Mouse (Mus musculus): ENCODE measurements at regions not wholly inside any gene's neighbourhood (a gene's known extent, or its start where the extent isn't known, plus 50 kb on each side); places are given as distances from the start of the nearest gene placed in this dataset.

GRCm38 (mm10) chr11:112621385-112622120 lies 160.5 kb upstream of the Sox9 start:
- H3K4me2 ChIP-seq (ENCODE audit: low read depth, low read length, poor library complexity, severe bottlenecking), result peak overlapping the region; percentile 36
- ATAC-seq (ENCODE audit: low FRiP score), result no peak
- TF ChIP-seq CTCF (IDR thresholded peaks at IDR 0.05), result no peak

GRCm38 (mm10) chr11:112649298-112649697 lies 132.7 kb upstream of the Sox9 start:
- H3K4me3 ChIP-seq (ENCODE audit: low read depth, low read length), result no peak overlapping the region

More at GRCm38 (mm10) chr11:112621385-112622120, 160.5 kb upstream of the Sox9 start:
- Histone ChIP-seq H3K36me3 (ENCODE audit: insufficient read depth, low read length) (no peaks in the 10 kb centered on the region), H3K4me3 (ENCODE audit: low read depth, low read length) (no peak overlapping the region), H3K4me1 (ENCODE audit: insufficient read depth, low read length) (no peaks in the 10 kb centered on the region; the same call in 1 of the 2 replicates), H3K9me3 (ENCODE audit: low read length) (no peaks in the 10 kb centered on the region), H3K27me3 (ENCODE audit: insufficient read depth, low read length) (no peaks in the 10 kb centered on the region), H3K27ac (ENCODE audit: low read depth, low read length) (no peak overlapping the region), H3K9ac (replicated peaks; ENCODE audit: low read length, poor library complexity, severe bottlenecking) (no peak overlapping the region)
- WGBS, result 70% methylated on average over 9 of the region's 9 CpGs
- DNase-seq (ENCODE audit: low spot score), result no peak

GRCm38 (mm10) chr11:112657410-112658159 lies 124.4 kb upstream of the Sox9 start:
- H3K9me3 ChIP-seq (ENCODE audit: low read length), result no peaks in the 10 kb centered on the region
- DNase-seq (ENCODE audit: low spot score) (peak; percentile 21), ATAC-seq (ENCODE audit: low FRiP score) (no peak)
- no peaks in the 10 kb centered on the region for H3K4me1 ChIP-seq (ENCODE audit: insufficient read depth, low read length)
- WGBS, result 18% methylated on average over 11 of the region's 11 CpGs
- no peak overlapping the region for H3K27ac ChIP-seq (ENCODE audit: low read depth, low read length)
- no peak for TF ChIP-seq CTCF (IDR thresholded peaks at IDR 0.05)
- H3K4me3 ChIP-seq (ENCODE audit: low read depth, low read length), result no peak overlapping the region
- H3K9ac ChIP-seq (replicated peaks; ENCODE audit: low read length, poor library complexity, severe bottlenecking), result no peak overlapping the region
- H3K4me2 ChIP-seq (ENCODE audit: low read depth, low read length, poor library complexity, severe bottlenecking), result no peak overlapping the region
- no peaks in the 10 kb centered on the region for H3K27me3 ChIP-seq (ENCODE audit: insufficient read depth, low read length)
- no peaks in the 10 kb centered on the region for H3K36me3 ChIP-seq (ENCODE audit: insufficient read depth, low read length)

More at GRCm38 (mm10) chr11:112649298-112649697, 132.7 kb upstream of the Sox9 start:
- H3K4me2 ChIP-seq (ENCODE audit: low read depth, low read length, poor library complexity, severe bottlenecking), result no peak overlapping the region
- no peaks in the 10 kb centered on the region for H3K27me3 ChIP-seq (ENCODE audit: insufficient read depth, low read length)
- no peaks in the 10 kb centered on the region for H3K4me1 ChIP-seq (ENCODE audit: insufficient read depth, low read length)
- 60% methylated on average over 9 of the region's 9 CpGs for WGBS
- TF ChIP-seq CTCF (IDR thresholded peaks at IDR 0.05), result no peak
- H3K9ac ChIP-seq (replicated peaks; ENCODE audit: low read length, poor library complexity, severe bottlenecking), result no peak overlapping the region
- ATAC-seq (ENCODE audit: low FRiP score) (no peak), DNase-seq (ENCODE audit: low spot score) (no peak)
- H3K36me3 ChIP-seq (ENCODE audit: insufficient read depth, low read length), result no peaks in the 10 kb centered on the region
- no peaks in the 10 kb centered on the region for H3K9me3 ChIP-seq (ENCODE audit: low read length)
- H3K27ac ChIP-seq (ENCODE audit: low read depth, low read length), result no peak overlapping the region

- H3K4me2 ChIP-seq (ENCODE audit: low read depth, low read length, poor library complexity, severe bottlenecking), result no peak overlapping the region
- no peak overlapping the region for H3K9ac ChIP-seq (replicated peaks; ENCODE audit: low read length, poor library complexity, severe bottlenecking)
- H3K4me3 ChIP-seq (ENCODE audit: low read depth, low read length), result no peak overlapping the region
- no peaks in the 10 kb centered on the region for H3K9me3 ChIP-seq (ENCODE audit: low read length)
- no peak overlapping the region for H3K27ac ChIP-seq (ENCODE audit: low read depth, low read length)
- H3K36me3 ChIP-seq (ENCODE audit: insufficient read depth, low read length), result no peaks in the 10 kb centered on the region
- no peak for DNase-seq (ENCODE audit: low spot score)
- no peaks in the 10 kb centered on the region for H3K27me3 ChIP-seq (ENCODE audit: insufficient read depth, low read length)
- no peak for TF ChIP-seq CTCF (IDR thresholded peaks at IDR 0.05)
- WGBS, result 85% methylated on average over 3 of the region's 3 CpGs
- H3K4me1 ChIP-seq (ENCODE audit: insufficient read depth, low read length), result no peaks in the 10 kb centered on the region
- ATAC-seq (ENCODE audit: low FRiP score), result no peak
These were observed 122.1 kb upstream of the Sox9 start for GRCm38 (mm10) chr11:112659911-112660310.

GRCm38 (mm10) chr11:112661426-112661825 lies 120.6 kb upstream of the Sox9 start:
- no peaks in the 10 kb centered on the region for H3K9me3 ChIP-seq (ENCODE audit: low read length)
- H3K27me3 ChIP-seq (ENCODE audit: insufficient read depth, low read length), result no peaks in the 10 kb centered on the region
- H3K27ac ChIP-seq (ENCODE audit: low read depth, low read length), result no peak overlapping the region
- H3K9ac ChIP-seq (replicated peaks; ENCODE audit: low read length, poor library complexity, severe bottlenecking), result no peak overlapping the region
- TF ChIP-seq CTCF (IDR thresholded peaks at IDR 0.05), result no peak
- H3K4me2 ChIP-seq (ENCODE audit: low read depth, low read length, poor library complexity, severe bottlenecking), result no peak overlapping the region
- DNase-seq (ENCODE audit: low spot score), result no peak
- no peak overlapping the region for H3K4me3 ChIP-seq (ENCODE audit: low read depth, low read length)
- ATAC-seq (ENCODE audit: low FRiP score), result no peak
- H3K4me1 ChIP-seq (ENCODE audit: insufficient read depth, low read length), result no peaks in the 10 kb centered on the region
- no peaks in the 10 kb centered on the region for H3K36me3 ChIP-seq (ENCODE audit: insufficient read depth, low read length)
- 58% methylated on average over 7 of the region's 7 CpGs for WGBS

- Histone ChIP-seq H3K4me3 (ENCODE audit: low read depth, low read length) (no peak overlapping the region), H3K36me3 (ENCODE audit: insufficient read depth, low read length) (no peaks in the 10 kb centered on the region), H3K9ac (replicated peaks; ENCODE audit: low read length, poor library complexity, severe bottlenecking) (no peak overlapping the region), H3K9me3 (ENCODE audit: low read length) (no peaks in the 10 kb centered on the region), H3K27ac (ENCODE audit: low read depth, low read length) (no peak overlapping the region), H3K4me2 (ENCODE audit: low read depth, low read length, poor library complexity, severe bottlenecking) (no peak overlapping the region), H3K27me3 (ENCODE audit: insufficient read depth, low read length) (no peaks in the 10 kb centered on the region), H3K4me1 (ENCODE audit: insufficient read depth, low read length) (no peaks in the 10 kb centered on the region)
- TF ChIP-seq CTCF (IDR thresholded peaks at IDR 0.05), result no peak
- DNase-seq (ENCODE audit: low spot score) (no peak), ATAC-seq (ENCODE audit: low FRiP score) (no peak)
- 82% methylated on average over 7 of the region's 7 CpGs for WGBS
These were observed 114.7 kb upstream of the Sox9 start for GRCm38 (mm10) chr11:112667311-112667710.

Measured in midbrain, postnatal 0 days (tissue).